Mouse (Mus musculus) gastrocnemius, postnatal 36 days (tissue): ENCODE results near the gene Pth1r. TPM values are rescaled to one million over a fixed set of nuclear protein-coding genes. Genes with fewer than 3 reads are reported as not detected.

Experiments used
- DNase-seq, 2 experiments: peaks; one replicate each; pipeline ENCODE4 v3.0.0; 2022
- intact Hi-C: fragments of 180-260 bp; cut with DNase I; formaldehyde crosslinking; loops from one replicate; pipeline ENCODE4 v1.15.1; 2025
- total RNA-seq, 2 experiments: library from RNA; stranded (reverse); gene quantifications; 2 replicates each; pipeline ENCODE4 v1.2.3; 2021

Pth1r gene
- total RNA-seq, 2 experiments from 2014 or later: 0.74 to 1.1 TPM

- intact Hi-C loops: no loop called here
- DNase-seq: no peak
Measured at GRCm38 (mm10) chr9:110719977-110720376, 27.0 kb downstream of the Pth1r start.

- intact Hi-C loops: no loop called here
- DNase-seq: no peak
Measured at GRCm38 (mm10) chr9:110718810-110719209, 28.1 kb downstream of the Pth1r start.

GRCm38 (mm10) chr9:110718071-110718470 lies 28.9 kb downstream of the Pth1r start:
- DNase-seq: no peak
- intact Hi-C loops: no loop called here

- intact Hi-C loops: loop anchor here (2.0 kb wide), 1 partner anchor 154 kb away; no protein-coding TSS in a partner anchor
- DNase-seq: peak in 1 of 2 experiments; percentile 44
Measured at GRCm38 (mm10) chr9:110716775-110717174, 30.2 kb downstream of the Pth1r start.

- no peak for DNase-seq
- intact Hi-C loops: no loop called here
Measured at GRCm38 (mm10) chr9:110715426-110715825, 31.5 kb downstream of the Pth1r start.

- no peak for DNase-seq
- intact Hi-C loops: loop anchor here (5.0 kb wide), 1 partner anchor 266 kb away; no protein-coding TSS in a partner anchor
Measured at GRCm38 (mm10) chr9:110713389-110713788, 33.6 kb downstream of the Pth1r start.

GRCm38 (mm10) chr9:110712545-110712944 lies 34.4 kb downstream of the Pth1r start:
- intact Hi-C loops: loop anchor here (5.0 kb wide), 1 partner anchor 265 kb away; no protein-coding TSS in a partner anchor
- no peak for DNase-seq

- intact Hi-C loops: loop anchor here (5.0 kb wide), 1 partner anchor 265 kb away; no protein-coding TSS in a partner anchor
- no peak for DNase-seq
Measured at GRCm38 (mm10) chr9:110711996-110712395, 34.9 kb downstream of the Pth1r start.

GRCm38 (mm10) chr9:110711532-110711931 lies 35.4 kb downstream of the Pth1r start:
- DNase-seq: no peak
- intact Hi-C loops: loop anchor here (5.0 kb wide), 1 partner anchor 264 kb away; no protein-coding TSS in a partner anchor

- intact Hi-C loops: loop anchor here (1.0 to 5.0 kb wide), 3 partner anchors 74 to 297 kb away; no protein-coding TSS in a partner anchor
- DNase-seq: peak; percentile 64 to 68
Measured at GRCm38 (mm10) chr9:110709640-110710258, 37.2 kb downstream of the Pth1r start.

GRCm38 (mm10) chr9:110706784-110707183 lies 40.2 kb downstream of the Pth1r start:
- intact Hi-C loops: no loop called here

GRCm38 (mm10) chr9:110703951-110704350 lies 43.0 kb downstream of the Pth1r start:
- intact Hi-C loops: loop anchor here (5.0 kb wide), 1 partner anchor 242 kb away; no protein-coding TSS in a partner anchor
- DNase-seq: no peak

More at GRCm38 (mm10) chr9:110706784-110707183, 40.2 kb downstream of the Pth1r start:
- no peak for DNase-seq

GRCm38 (mm10) chr9:110702848-110703247 lies 44.1 kb downstream of the Pth1r start:
- intact Hi-C loops: loop anchor here (5.0 kb wide), 1 partner anchor 241 kb away; no protein-coding TSS in a partner anchor
- DNase-seq: no peak

- intact Hi-C loops: loop anchor here (5.0 kb wide), 1 partner anchor 239 kb away; no protein-coding TSS in a partner anchor
- DNase-seq: no peak
Measured at GRCm38 (mm10) chr9:110701114-110702032, 45.6 kb downstream of the Pth1r start.

GRCm38 (mm10) chr9:110699574-110699973 lies 47.4 kb downstream of the Pth1r start:
- intact Hi-C loops: no loop called here
- DNase-seq: no peak

GRCm38 (mm10) chr9:110697465-110697864 lies 49.5 kb downstream of the Pth1r start:
- intact Hi-C loops: no loop called here
- DNase-seq: no peak

- intact Hi-C loops: no loop called here
- DNase-seq: no peak
Measured at GRCm38 (mm10) chr9:110696427-110696826, 50.5 kb downstream of the Pth1r start.

GRCm38 (mm10) chr9:110695165-110695755 lies 51.7 kb downstream of the Pth1r start:
- DNase-seq: no peak
- intact Hi-C loops: no loop called here

GRCm38 (mm10) chr9:110689261-110689779 lies 57.6 kb downstream of the Pth1r start:
- intact Hi-C loops: no loop called here
- DNase-seq: no peak

GRCm38 (mm10) chr9:110687846-110688245 lies 59.1 kb downstream of the Pth1r start:
- intact Hi-C loops: no loop called here
- no peak for DNase-seq
